Mouse (Mus musculus): ENCODE data around the gene Gm5861. TPM values are rescaled to one million over a fixed set of nuclear protein-coding genes. Genes with fewer than 3 reads are reported as not detected.

The Gm5861 gene
- not detected for polyA plus RNA-seq (2014; fragmentation: Illumina TruSeq; extraction: RNeasy Lipid Tissue Mini Kit (QIAGEN cat#74804); ENCODE audit: low read depth, low replicate concordance)

GRCm38 (mm10) chr5:11182772-11183171, at the start of gene Gm5861:
TSS of gene Gm5861 (plus strand) at chr5:11183072.

Other genes with a start within 250 kb of the Gm5861 start
- not detected for gene Gm8871, start 235.3 kb upstream of the Gm5861 start, polyA plus RNA-seq (2014; fragmentation: Illumina TruSeq; extraction: RNeasy Lipid Tissue Mini Kit (QIAGEN cat#74804); ENCODE audit: low read depth, low replicate concordance)
- gene Gm8857, start 235.3 kb upstream of the Gm5861 start, polyA plus RNA-seq (2014; fragmentation: Illumina TruSeq; extraction: RNeasy Lipid Tissue Mini Kit (QIAGEN cat#74804); ENCODE audit: low read depth, low replicate concordance), result not detected
- not detected for gene Gm8879, start 55.4 kb upstream of the Gm5861 start, polyA plus RNA-seq (2014; fragmentation: Illumina TruSeq; extraction: RNeasy Lipid Tissue Mini Kit (QIAGEN cat#74804); ENCODE audit: low read depth, low replicate concordance)
- not detected for gene Gm8890, start 73.0 kb downstream of the Gm5861 start, polyA plus RNA-seq (2014; fragmentation: Illumina TruSeq; extraction: RNeasy Lipid Tissue Mini Kit (QIAGEN cat#74804); ENCODE audit: low read depth, low replicate concordance)
- not detected for gene Speer1, start 158.4 kb downstream of the Gm5861 start, polyA plus RNA-seq (2014; fragmentation: Illumina TruSeq; extraction: RNeasy Lipid Tissue Mini Kit (QIAGEN cat#74804); ENCODE audit: low read depth, low replicate concordance)
- gene Gm8897, start 233.3 kb downstream of the Gm5861 start, polyA plus RNA-seq (2014; fragmentation: Illumina TruSeq; extraction: RNeasy Lipid Tissue Mini Kit (QIAGEN cat#74804); ENCODE audit: low read depth, low replicate concordance), result not detected